Mouse (Mus musculus) gonadal fat pad, adult 2 months (tissue): ENCODE data around the gene Ep300. TPM values are rescaled to one million over a fixed set of nuclear protein-coding genes. Genes with fewer than 3 reads are reported as not detected.

ENCODE experiments used
- DNase-seq: peaks from one replicate; pipeline ENCODE4 v3.0.0-alpha.2; 2012; ENCODE audit warnings: low read depth
- polyA plus RNA-seq: library from polyadenylated mRNA; depleted of rRNA; stranded (reverse); fragments of >200 nt; gene quantifications from 2 replicates; pipeline ENCODE4 v1.2.3, GENCODE M21; 2012; rRNA removed

Gene Ep300
- polyA plus RNA-seq: 24.6 and 41.9 TPM in 2 replicates

- DNase-seq: no peak
Measured at GRCm38 (mm10) chr15:81584913-81585745, at the start of gene Ep300. TSS of gene Ep300 (plus strand) at chr15:81585351.

GRCm38 (mm10) chr15:81535881-81536351, 49.2 kb upstream of the Ep300 start:
- DNase-seq: no peak

- no peak for DNase-seq
Measured at GRCm38 (mm10) chr15:81538149-81538548, 47.0 kb upstream of the Ep300 start.

GRCm38 (mm10) chr15:81539560-81539959, 45.6 kb upstream of the Ep300 start:
- no peak for DNase-seq

GRCm38 (mm10) chr15:81544916-81545315, 40.2 kb upstream of the Ep300 start:
- no peak for DNase-seq

GRCm38 (mm10) chr15:81545387-81546176, 39.6 kb upstream of the Ep300 start:
- no peak for DNase-seq

- no peak for DNase-seq
Measured at GRCm38 (mm10) chr15:81553455-81553854, 31.7 kb upstream of the Ep300 start.

- DNase-seq: no peak
Measured at GRCm38 (mm10) chr15:81554558-81555297, 30.4 kb upstream of the Ep300 start.

GRCm38 (mm10) chr15:81555986-81556385, 29.2 kb upstream of the Ep300 start:
- no peak for DNase-seq

GRCm38 (mm10) chr15:81561501-81561900, 23.6 kb upstream of the Ep300 start:
- DNase-seq: no peak

GRCm38 (mm10) chr15:81561996-81562395, 23.2 kb upstream of the Ep300 start:
- no peak for DNase-seq

- DNase-seq: no peak
Measured at GRCm38 (mm10) chr15:81562491-81563488, 22.4 kb upstream of the Ep300 start.

GRCm38 (mm10) chr15:81568093-81568492, 17.1 kb upstream of the Ep300 start:
- no peak for DNase-seq

GRCm38 (mm10) chr15:81568592-81568991, 16.6 kb upstream of the Ep300 start:
- no peak for DNase-seq

GRCm38 (mm10) chr15:81576961-81577360, 8.2 kb upstream of the Ep300 start:
- no peak for DNase-seq

GRCm38 (mm10) chr15:81577743-81578165, 7.4 kb upstream of the Ep300 start:
- no peak for DNase-seq

GRCm38 (mm10) chr15:81584466-81584865, 685 bp upstream of the Ep300 start:
- no peak for DNase-seq

- DNase-seq: no peak
Measured at GRCm38 (mm10) chr15:81585746-81586461, 753 bp downstream of the Ep300 start.

GRCm38 (mm10) chr15:81586466-81586865, 1.3 kb downstream of the Ep300 start:
- no peak for DNase-seq

GRCm38 (mm10) chr15:81587686-81588085, 2.5 kb downstream of the Ep300 start:
- DNase-seq: no peak
